Mouse (Mus musculus) kidney, adult 2 months (tissue): ENCODE measurements around the gene Dusp1.

Source experiments
- CTCF ChIP-seq: fragments of 200-500 bp; conservative IDR thresholded peaks from 2 replicates; pipeline ENCODE4 v1.5.1; 2011; ENCODE audit warnings: low read depth, mild to moderate bottlenecking, control low read depth, low read length, moderate library complexity, mixed read lengths; ENCODE audit not compliant: insufficient read depth, insufficient read length
- POLR2A ChIP-seq: fragments of 200-500 bp; IDR thresholded peaks from one replicate; pipeline ENCODE4 v1.6.1; 2011; ENCODE audit warnings: low read depth, low read length, control low read depth

- TF ChIP-seq CTCF (no peak), POLR2A (no peak)
These were observed 10.3 kb upstream of the Dusp1 start for GRCm38 (mm10) chr17:26572265-26572664.
